Mouse (Mus musculus) urinary bladder, adult 18-20 months (tissue): Measurements from ENCODE around the gene Olfr1029.
"Not testable (repeated sequence)": the region's sequence is repeated elsewhere in the genome, so short reads cannot be mapped to it uniquely, and the experiment has no call there.

Source experiments
- DNase-seq, 2 experiments: peaks; one replicate each; pipeline ENCODE4 v3.0.0; 2022; ENCODE audit warnings: low spot score in 2 of 2, mixed read lengths in 2 of 2

Gene Olfr1029

DNA sequence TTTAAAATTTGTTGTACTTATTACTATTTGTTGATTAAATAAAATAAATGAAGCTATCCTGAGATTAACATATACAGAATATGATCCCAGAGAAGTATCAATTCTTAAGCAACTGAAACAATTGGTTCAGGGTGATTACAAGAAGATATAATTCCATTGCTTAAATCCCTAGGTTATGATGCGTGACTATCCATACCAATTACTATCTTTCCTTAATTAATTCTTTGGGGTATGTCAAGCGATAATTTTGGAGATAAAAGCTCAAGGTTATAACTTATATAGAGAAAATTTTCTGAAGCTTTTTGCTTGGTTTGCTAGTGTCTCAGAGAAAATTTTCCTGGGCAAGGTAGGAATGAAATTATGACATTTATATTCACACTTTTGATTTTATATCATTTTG, at the start of gene Olfr1029:
TSS of gene Olfr1029 (plus strand) at position 301 of the 400 bp plus-strand sequence.
- no peak for DNase-seq

DNA sequence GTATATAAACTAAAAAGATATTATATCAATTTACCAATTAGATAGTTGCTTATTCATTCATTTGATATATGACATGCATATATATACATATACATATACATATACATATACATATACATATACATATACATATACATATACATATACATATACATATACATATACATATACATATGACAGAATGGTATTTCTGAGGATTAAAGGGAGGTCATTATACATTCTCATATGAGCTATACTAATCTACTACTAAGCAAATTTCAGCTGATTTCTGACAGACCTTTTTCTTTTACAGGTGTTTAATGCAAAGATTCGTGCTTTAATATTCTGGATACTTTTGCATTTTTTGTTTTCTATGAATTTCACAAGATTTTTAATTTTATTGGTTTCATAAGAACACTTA, 23.6 kb upstream of the Olfr1029 start, which contains the start of gene Olfr1028:
TSS of gene Olfr1028 (plus strand) at position 301 of the 400 bp plus-strand sequence.
- no peak for DNase-seq

DNA sequence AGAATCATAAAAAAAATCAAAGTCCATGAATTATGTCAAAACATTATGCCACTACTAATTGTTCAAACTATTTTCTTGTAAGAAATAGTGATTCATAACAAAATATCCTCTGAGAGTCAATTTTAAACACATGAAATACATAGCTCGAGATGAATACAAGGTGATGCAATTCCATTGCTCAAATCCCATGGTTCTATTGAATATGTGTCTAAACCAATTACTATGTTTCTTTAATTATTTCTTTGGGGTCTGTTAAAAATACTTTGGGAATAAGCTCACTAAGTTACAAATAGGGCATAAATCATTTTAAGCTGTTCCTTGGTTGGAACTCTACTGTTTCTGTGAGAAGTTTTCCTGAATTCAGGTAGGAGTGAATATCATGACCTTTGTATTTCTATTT, 5.3 kb downstream of the Olfr1029 start, which contains the start of gene Olfr1030:
TSS of gene Olfr1030 (plus strand) at position 301 of the 400 bp plus-strand sequence.
- DNase-seq: no peak

GRCm38 (mm10) chr2:85990004-85990403, 16.3 kb downstream of the Olfr1029 start, which contains the start of gene Olfr1031:
Gene Olfr1031 (plus strand): TSS chr2:85990304.
- DNase-seq: no peak

DNA sequence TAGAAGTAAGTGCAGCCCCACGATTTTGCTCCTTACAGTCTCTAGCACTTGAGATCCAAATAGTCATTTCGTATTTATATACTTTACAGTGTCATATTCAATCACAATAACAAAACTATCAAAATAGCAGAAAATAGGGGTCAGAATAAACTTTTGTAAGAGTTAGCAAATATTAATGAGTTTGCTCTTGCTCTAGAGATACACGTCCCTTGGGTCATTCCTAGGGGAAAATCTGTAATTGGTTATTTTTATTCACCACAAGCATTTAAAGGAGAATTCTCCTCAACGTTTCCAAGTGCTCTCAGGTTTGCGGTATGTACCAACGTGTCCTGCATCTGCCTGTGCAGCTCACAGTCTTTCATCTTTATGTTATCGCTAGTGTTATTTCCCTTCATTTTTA, 31.5 kb downstream of the Olfr1029 start, which contains the start of gene Olfr1032:
TSS of gene Olfr1032 (plus strand) at position 301 of the 400 bp plus-strand sequence.
- no peak for DNase-seq

- peak in 1 of 2 experiments; percentile 12 for DNase-seq
Measured at GRCm38 (mm10) chr2:86020406-86020805, 46.7 kb downstream of the Olfr1029 start, which contains the start of gene Olfr1033. Gene Olfr1033 (plus strand): TSS chr2:86020633.

- not testable (repeated sequence) for DNase-seq
Measured at GRCm38 (mm10) chr2:86021518-86021917, 47.8 kb downstream of the Olfr1029 start.
